Mouse (Mus musculus) hindbrain, embryonic 12.5 days (tissue): Measurements from ENCODE around the gene Tcl1b3. TPM values are rescaled to one million over a fixed set of nuclear protein-coding genes. Genes with fewer than 3 reads are reported as not detected.
"Not testable (repeated sequence)": the region's sequence is repeated elsewhere in the genome, so short reads cannot be mapped to it uniquely, and the experiment has no call there.

ENCODE experiments used
- ATAC-seq: fragments of 200-750 bp; cut with Nextera tagmentation; 2 replicates; pipeline ENCODE4 v1.8.0; 2017; ENCODE audit warnings: moderate TSS enrichment; ENCODE audit not compliant: low FRiP score
- H3K27ac ChIP-seq: fragments of 300-500 bp; sonication (generic); 2 replicates; pipeline ENCODE4 v1.5.1; 2016; ENCODE audit warnings: mild to moderate bottlenecking
- H3K27me3 ChIP-seq: fragments of 300-500 bp; sonication (generic); 2 replicates; pipeline ENCODE4 v1.6.1; 2016; ENCODE audit warnings: mild to moderate bottlenecking
- H3K36me3 ChIP-seq: fragments of 300-500 bp; sonication (generic); 2 replicates; pipeline ENCODE4 v1.6.1; 2016; ENCODE audit warnings: mild to moderate bottlenecking
- H3K4me1 ChIP-seq: fragments of 300-500 bp; sonication (generic); 2 replicates; pipeline ENCODE4 v1.6.1; 2016
- H3K4me2 ChIP-seq: fragments of 300-500 bp; sonication (generic); replicated peaks from 2 replicates; pipeline ENCODE4 v1.6.1; 2016; ENCODE audit warnings: mild to moderate bottlenecking
- H3K4me3 ChIP-seq: fragments of 300-500 bp; sonication (generic); 2 replicates; pipeline ENCODE4 v1.5.1; 2016; ENCODE audit warnings: mild to moderate bottlenecking
- H3K9ac ChIP-seq: fragments of 300-500 bp; sonication (generic); 2 replicates; pipeline ENCODE4 v1.6.1; 2016; ENCODE audit warnings: mild to moderate bottlenecking, moderate library complexity
- H3K9me3 ChIP-seq: fragments of 300-500 bp; sonication (generic); replicated peaks from 2 replicates; pipeline ENCODE4 v1.6.1; 2016; ENCODE audit warnings: mild to moderate bottlenecking
- WGBS: fragments of 180-500 bp; shearing (Covaris S2); methylation state at CpG from one replicate; pipeline ENCODE4 v1.1.7; 2016; 5-methylcytosine and 5-hydroxymethylcytosine counted together
- polyA plus RNA-seq: library from polyadenylated mRNA; unstranded; fragments of >200 nt; fragmentation: Nextera tagmentation; extraction: Ambion mirVana; gene quantifications from 2 replicates; pipeline ENCODE4 v1.2.1, GENCODE M21; 2016

Tcl1b3 gene
- polyA plus RNA-seq, 1 experiment from 2014 or later, result not detected

GRCm38 (mm10) chr12:105199684-105200497 lies 9.0 kb downstream of the Tcl1b3 start:
- H3K27ac ChIP-seq, H3K9me3 ChIP-seq, H3K27me3 ChIP-seq, H3K4me3 ChIP-seq, H3K4me2 ChIP-seq, H3K36me3 ChIP-seq, H3K4me1 ChIP-seq, H3K9ac ChIP-seq: not testable (repeated sequence)
- WGBS, result 32% methylated on average over 7 of the region's 7 CpGs
- ATAC-seq, result peak; percentile 63

DNA sequence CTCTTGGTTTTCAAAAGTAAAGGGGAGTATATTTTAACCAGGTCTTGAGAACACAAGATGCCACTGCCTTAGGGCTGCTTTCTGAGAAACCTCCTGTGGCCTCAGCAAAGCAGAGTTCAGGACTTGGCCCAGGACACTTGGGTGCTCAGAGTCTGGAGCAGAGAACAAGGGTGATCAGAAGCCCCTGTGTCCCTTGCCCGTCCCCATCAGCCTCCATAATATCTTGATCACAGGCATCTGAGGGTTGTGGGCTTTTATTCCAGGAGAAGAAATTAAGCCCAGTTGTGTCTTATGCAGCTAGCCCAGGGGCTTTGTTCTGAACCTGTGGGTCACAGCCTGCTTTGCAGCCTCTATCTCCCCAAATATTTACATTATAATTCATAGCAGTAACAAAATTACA lies 10.8 kb downstream of the Tcl1b3 start, which contains the start of gene Tcl1b4:
TSS of gene Tcl1b4 (plus strand) at position 301 of the 400 bp plus-strand sequence.
- not testable (repeated sequence) for ATAC-seq, H3K4me3 ChIP-seq, H3K36me3 ChIP-seq, H3K9ac ChIP-seq, H3K27me3 ChIP-seq, H3K27ac ChIP-seq, H3K4me2 ChIP-seq, H3K4me1 ChIP-seq, H3K9me3 ChIP-seq
- 92% methylated on average over 1 of the region's 1 CpGs for WGBS

DNA sequence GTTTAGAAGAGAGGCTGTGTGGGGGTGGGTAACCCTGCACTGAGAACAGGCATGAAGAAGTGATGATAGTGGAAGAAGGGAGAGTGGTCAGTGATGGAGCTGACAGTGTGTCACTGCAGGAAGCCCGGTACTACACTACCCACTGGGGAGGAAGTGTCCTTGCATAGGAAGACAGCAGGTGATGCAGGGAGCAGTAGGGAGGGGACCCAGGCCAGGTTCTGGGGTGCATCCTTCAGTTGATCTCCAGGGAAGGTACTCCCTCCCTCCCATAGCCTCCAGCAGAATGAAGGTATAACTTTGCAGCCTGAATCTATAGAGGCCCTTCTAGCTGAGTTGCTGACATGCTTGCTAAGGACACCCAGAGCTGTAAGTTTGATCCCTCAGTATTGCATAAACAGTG lies 16.2 kb downstream of the Tcl1b3 start:
- H3K9ac ChIP-seq, result no peak overlapping the region
- H3K4me3 ChIP-seq, result no peak overlapping the region
- H3K27me3 ChIP-seq, result no peaks in the 10 kb centered on the region
- ATAC-seq, result no peak
- 76% methylated on average over 1 of the region's 1 CpGs for WGBS
- no peaks in the 10 kb centered on the region for H3K9me3 ChIP-seq
- H3K27ac ChIP-seq, result no peak overlapping the region
- H3K36me3 ChIP-seq, result no peaks in the 10 kb centered on the region
- H3K4me1 ChIP-seq, result no peaks in the 10 kb centered on the region
- H3K4me2 ChIP-seq, result no peak overlapping the region

DNA sequence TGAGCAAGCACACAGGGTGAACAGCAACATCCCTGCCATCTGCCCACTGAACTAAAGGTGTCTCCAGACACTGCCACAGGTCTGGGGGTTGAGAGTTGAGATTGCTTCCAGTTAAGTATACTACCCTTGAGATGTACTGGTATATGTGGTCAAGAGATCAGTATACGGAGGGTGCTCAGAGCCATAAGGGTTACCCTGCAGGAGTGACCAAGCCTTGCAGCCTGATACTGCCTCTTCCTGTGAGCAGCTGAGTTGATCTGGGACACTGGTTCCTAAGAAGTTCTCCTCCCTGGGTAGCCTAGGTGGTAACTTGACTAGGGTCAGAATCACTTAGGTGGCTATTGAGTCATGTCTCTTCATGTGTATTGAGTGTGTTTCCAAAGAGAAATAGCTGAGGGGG lies 17.6 kb downstream of the Tcl1b3 start:
- no peaks in the 10 kb centered on the region for H3K4me1 ChIP-seq
- H3K9ac ChIP-seq, result no peak overlapping the region
- H3K4me3 ChIP-seq, result no peak overlapping the region
- H3K4me2 ChIP-seq, result no peak overlapping the region
- WGBS, result 96% methylated on average over 1 of the region's 1 CpGs
- no peaks in the 10 kb centered on the region for H3K36me3 ChIP-seq
- no peak for ATAC-seq
- H3K9me3 ChIP-seq, result no peaks in the 10 kb centered on the region
- H3K27me3 ChIP-seq, result no peaks in the 10 kb centered on the region
- H3K27ac ChIP-seq, result no peak overlapping the region

GRCm38 (mm10) chr12:105209231-105209630 lies 18.4 kb downstream of the Tcl1b3 start:
- Histone ChIP-seq H3K4me1 (no peaks in the 10 kb centered on the region), H3K4me2 (no peak overlapping the region), H3K9ac (no peak overlapping the region), H3K4me3 (no peak overlapping the region), H3K27ac (no peak overlapping the region), H3K27me3 (no peaks in the 10 kb centered on the region), H3K9me3 (no peaks in the 10 kb centered on the region), H3K36me3 (no peaks in the 10 kb centered on the region)
- no peak for ATAC-seq
- WGBS, result 95% methylated on average over 7 of the region's 7 CpGs

DNA sequence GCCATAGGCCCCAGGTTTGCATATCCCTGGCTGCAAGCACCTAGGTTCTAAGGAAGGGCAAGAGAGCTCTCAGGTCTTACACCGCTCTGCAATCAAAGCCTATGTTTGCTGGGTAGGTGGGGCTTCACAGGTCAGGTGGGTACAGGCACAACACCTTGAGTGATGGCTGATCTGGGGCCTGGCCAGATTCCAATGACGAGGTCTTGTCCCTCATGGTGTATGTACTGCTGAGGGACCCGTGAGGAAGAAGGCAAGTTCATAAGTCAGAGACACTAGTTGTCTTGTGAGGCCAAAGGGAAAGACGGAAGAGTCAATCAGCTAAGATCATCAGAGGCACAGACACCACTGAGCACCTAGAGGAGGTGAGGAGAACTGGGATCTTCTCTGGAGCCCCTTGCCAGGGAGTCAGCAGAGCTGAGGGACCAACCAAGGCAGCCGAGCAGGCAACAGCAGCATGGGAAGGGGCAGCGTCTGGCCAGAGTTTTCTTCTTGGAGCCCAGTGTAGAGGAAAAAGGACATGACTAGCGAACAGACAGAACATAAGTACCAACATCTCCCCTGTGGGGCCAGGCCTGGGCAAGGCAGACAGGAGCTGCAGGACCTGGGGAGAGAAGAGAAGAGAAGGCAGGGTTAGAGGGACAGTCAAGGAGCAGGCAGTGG lies 26.4 kb downstream of the Tcl1b3 start:
- ATAC-seq, result no peak
- 87% methylated on average over 7 of the region's 7 CpGs for WGBS
- H3K9me3 ChIP-seq, result no peaks in the 10 kb centered on the region

GRCm38 (mm10) chr12:105222601-105223319 lies 31.9 kb downstream of the Tcl1b3 start, which contains the start of gene Tcl1:
TSS of gene Tcl1 (minus strand) at chr12:105222793.
- Histone ChIP-seq H3K9me3 (no peaks in the 10 kb centered on the region), H3K4me3 (no peak within 1 kb of the TSS), H3K4me1 (0 out of 2 replicates have a peak, but pooled peaks cover 5% of the 10 kb centered on the region), H3K27me3 (no peaks in the 10 kb centered on the region), H3K27ac (no peak within 1 kb of the TSS), H3K9ac (no peak within 1 kb of the TSS), H3K36me3 (no peaks in the 10 kb centered on the region), H3K4me2 (no peak within 1 kb of the TSS)
- ATAC-seq, result no peak
- 90% methylated on average over 22 of the region's 22 CpGs for WGBS

More for the DNA sequence above, 26.4 kb downstream of the Tcl1b3 start:
- Histone ChIP-seq H3K4me2 (no peak overlapping the region), H3K4me3 (no peak overlapping the region), H3K4me1 (no peaks in the 10 kb centered on the region), H3K36me3 (no peaks in the 10 kb centered on the region), H3K9ac (no peak overlapping the region), H3K27me3 (no peaks in the 10 kb centered on the region), H3K27ac (no peak overlapping the region)

- no peaks in the 10 kb centered on the region for H3K27me3 ChIP-seq
- H3K9ac ChIP-seq, result no peak overlapping the region
- no peak overlapping the region for H3K4me2 ChIP-seq
- no peak overlapping the region for H3K27ac ChIP-seq
- H3K4me1 ChIP-seq, result 0 out of 2 replicates have a peak, but pooled peaks cover 5% of the 10 kb centered on the region
- no peaks in the 10 kb centered on the region for H3K36me3 ChIP-seq
- ATAC-seq, result no peak
- H3K9me3 ChIP-seq, result no peaks in the 10 kb centered on the region
- H3K4me3 ChIP-seq, result no peak overlapping the region
- 49% methylated on average over 16 of the region's 16 CpGs for WGBS
Measured at GRCm38 (mm10) chr12:105224621-105225320, 33.9 kb downstream of the Tcl1b3 start.

- 66% methylated on average over 11 of the region's 11 CpGs for WGBS
- H3K27ac ChIP-seq, result no peak overlapping the region; the same call in 1 of the 2 replicates
Measured at GRCm38 (mm10) chr12:105234362-105234761, 43.5 kb downstream of the Tcl1b3 start.

GRCm38 (mm10) chr12:105235091-105235490 lies 44.2 kb downstream of the Tcl1b3 start:
- H3K27me3 ChIP-seq, result no peaks in the 10 kb centered on the region
- WGBS, result 86% methylated on average over 3 of the region's 3 CpGs
- H3K4me3 ChIP-seq, result no peak overlapping the region
- ATAC-seq, result no peak
- no peak overlapping the region for H3K4me2 ChIP-seq
- H3K36me3 ChIP-seq, result no peaks in the 10 kb centered on the region
- no peak overlapping the region for H3K9ac ChIP-seq
- 0 out of 2 replicates have a peak, but pooled peaks cover 2% of the 10 kb centered on the region for H3K4me1 ChIP-seq
- peaks cover 2% of the 10 kb centered on the region; the same call in 1 of the 2 replicates for H3K9me3 ChIP-seq
- no peak overlapping the region for H3K27ac ChIP-seq

More at GRCm38 (mm10) chr12:105234362-105234761, 43.5 kb downstream of the Tcl1b3 start:
- Histone ChIP-seq H3K4me2 (no peak overlapping the region), H3K4me3 (no peak overlapping the region), H3K9me3 (no peaks in the 10 kb centered on the region), H3K9ac (no peak overlapping the region), H3K36me3 (no peaks in the 10 kb centered on the region), H3K27me3 (no peaks in the 10 kb centered on the region), H3K4me1 (0 out of 2 replicates have a peak, but pooled peaks cover 2% of the 10 kb centered on the region)
- ATAC-seq, result no peak

- Histone ChIP-seq H3K4me3 (no peak overlapping the region), H3K9ac (no peak overlapping the region), H3K27ac (no peak overlapping the region), H3K4me2 (no peak overlapping the region), H3K27me3 (no peaks in the 10 kb centered on the region), H3K4me1 (0 out of 2 replicates have a peak, but pooled peaks cover 5% of the 10 kb centered on the region), H3K36me3 (no peaks in the 10 kb centered on the region), H3K9me3 (peaks cover 3% of the 10 kb centered on the region; the same call in 1 of the 2 replicates)
- ATAC-seq, result no peak
- 66% methylated on average over 9 of the region's 9 CpGs for WGBS
Measured at GRCm38 (mm10) chr12:105239060-105239459, 48.2 kb downstream of the Tcl1b3 start.
